Mouse (Mus musculus) stomach, postnatal 0 days (tissue): ENCODE results near the gene Ctr9. TPM values are rescaled to one million over a fixed set of nuclear protein-coding genes. Genes with fewer than 3 reads are reported as not detected.

Experiments used
- ATAC-seq: fragments of 200-750 bp; cut with Nextera tagmentation; 2 replicates; pipeline ENCODE4 v1.8.0; 2017; ENCODE audit not compliant: low FRiP score, low TSS enrichment
- DNase-seq: peaks from one replicate; pipeline ENCODE4 v3.0.0-alpha.2; 2016; ENCODE audit warnings: low spot score
- H3K27ac ChIP-seq: fragments of 300-500 bp; sonication (generic); replicated peaks from 2 replicates; pipeline ENCODE4 v1.5.1; 2014; ENCODE audit warnings: mild to moderate bottlenecking, control low read depth
- H3K27me3 ChIP-seq: fragments of 300-500 bp; sonication (generic); 2 replicates; pipeline ENCODE4 v1.6.1; 2014; ENCODE audit warnings: low read length; ENCODE audit not compliant: control insufficient read depth, insufficient read depth
- H3K36me3 ChIP-seq: fragments of 300-500 bp; sonication (generic); 2 replicates; pipeline ENCODE4 v1.6.1; 2014; ENCODE audit warnings: low read length, mixed read lengths; ENCODE audit not compliant: control insufficient read depth, insufficient read depth
- H3K4me1 ChIP-seq: fragments of 300-500 bp; sonication (generic); replicated peaks from 2 replicates; pipeline ENCODE4 v1.6.1; 2014; ENCODE audit warnings: antibody characterized with exemption; ENCODE audit not compliant: control insufficient read depth, insufficient read depth
- H3K4me2 ChIP-seq: fragments of 300-500 bp; sonication (generic); replicated peaks from 2 replicates; pipeline ENCODE4 v1.6.1; 2014; ENCODE audit warnings: low read depth, mild to moderate bottlenecking, control low read depth, moderate library complexity
- H3K4me3 ChIP-seq: fragments of 300-500 bp; sonication (generic); 2 replicates; pipeline ENCODE4 v1.5.1; 2014; ENCODE audit warnings: low read depth, low read length, control low read depth
- H3K9ac ChIP-seq: fragments of 300-500 bp; sonication (generic); 2 replicates; pipeline ENCODE4 v1.6.1; 2014; ENCODE audit warnings: mild to moderate bottlenecking, low read length, control low read depth, mixed read lengths
- H3K9me3 ChIP-seq: fragments of 300-500 bp; sonication (generic); 2 replicates; pipeline ENCODE4 v1.6.1; 2016; ENCODE audit warnings: low read length; ENCODE audit not compliant: control insufficient read depth
- CTCF ChIP-seq: IDR thresholded peaks from 2 replicates; pipeline ENCODE4 v1.5.1; 2016; ENCODE audit warnings: antibody characterized with exemption, low read depth, mild to moderate bottlenecking, moderate library complexity
- EP300 ChIP-seq: optimal IDR thresholded peaks from 2 replicates; pipeline ENCODE3; 2016; ENCODE audit warnings: antibody characterized with exemption
- WGBS: fragments of 180-500 bp; shearing (Covaris S2); extraction: QIAGEN DNeasy Blood & Tissue Kit; methylation state at CpG from one replicate; pipeline ENCODE4 v1.1.7; 2014; 5-methylcytosine and 5-hydroxymethylcytosine counted together
- polyA plus RNA-seq: library from polyadenylated mRNA; unstranded; fragments of >200 nt; fragmentation: Nextera tagmentation; extraction: Ambion mirVana; gene quantifications from 2 replicates; pipeline ENCODE4 v1.2.1, GENCODE M21; 2015

The Ctr9 gene
- polyA plus RNA-seq, 1 experiment from 2014 or later, result 26.4 TPM

GRCm38 (mm10) chr7:111069439-111070166 is 40.9 kb downstream of the Ctr9 start:
- Histone ChIP-seq H3K4me1 (no peaks in the 10 kb centered on the region), H3K9ac (no peak overlapping the region), H3K4me2 (no peak overlapping the region), H3K27me3 (no peaks in the 10 kb centered on the region), H3K4me3 (no peak overlapping the region), H3K9me3 (no peaks in the 10 kb centered on the region; the same call in 1 of the 2 replicates), H3K27ac (no peak overlapping the region), H3K36me3 (peaks cover 34% of the 10 kb centered on the region)
- no peak for TF ChIP-seq EP300
- no peak for TF ChIP-seq CTCF
- DNase-seq (no peak), ATAC-seq (peak; percentile 41)
- WGBS, result 90% methylated on average over 7 of the region's 7 CpGs

GRCm38 (mm10) chr7:111070167-111070496 is 41.4 kb downstream of the Ctr9 start:
- DNase-seq, result no peak
- H3K36me3 ChIP-seq, result peaks cover 40% of the 10 kb centered on the region
- H3K27me3 ChIP-seq, result no peaks in the 10 kb centered on the region
- no peak overlapping the region for H3K4me3 ChIP-seq
- H3K4me2 ChIP-seq, result no peak overlapping the region
- WGBS, result 95% methylated on average over 2 of the region's 2 CpGs
- peak; percentile 45 for ATAC-seq
- no peaks in the 10 kb centered on the region for H3K4me1 ChIP-seq
- TF ChIP-seq EP300 (no peak), CTCF (no peak)
- H3K9ac ChIP-seq, result no peak overlapping the region
- no peaks in the 10 kb centered on the region; the same call in 1 of the 2 replicates for H3K9me3 ChIP-seq
- no peak overlapping the region for H3K27ac ChIP-seq

- Histone ChIP-seq H3K9me3 (no peaks in the 10 kb centered on the region; the same call in 1 of the 2 replicates), H3K36me3 (peaks cover 51% of the 10 kb centered on the region), H3K27me3 (no peaks in the 10 kb centered on the region), H3K4me3 (no peak overlapping the region), H3K4me2 (no peak overlapping the region), H3K27ac (no peak overlapping the region), H3K4me1 (no peaks in the 10 kb centered on the region), H3K9ac (no peak overlapping the region)
- DNase-seq, result no peak
- TF ChIP-seq EP300 (no peak), CTCF (no peak)
- ATAC-seq, result no peak
- WGBS, result 88% methylated on average over 4 of the region's 4 CpGs
Observed at GRCm38 (mm10) chr7:111072410-111072809, 43.7 kb downstream of the Ctr9 start.

- H3K36me3 ChIP-seq, result peaks cover 51% of the 10 kb centered on the region
- 72% methylated on average over 4 of the region's 4 CpGs for whole genome bisulfite sequencing
- TF ChIP-seq CTCF, result no peak
- TF ChIP-seq EP300, result no peak
- H3K4me3 ChIP-seq, result no peak overlapping the region
- H3K4me1 ChIP-seq, result 0 out of 2 replicates have a peak, but pooled peaks cover under 1% of the 10 kb centered on the region
- no peaks in the 10 kb centered on the region for H3K9me3 ChIP-seq
- H3K9ac ChIP-seq, result no peak overlapping the region
- ATAC-seq, result no peak
- H3K27ac ChIP-seq, result no peak overlapping the region
- no peak for DNase-seq
- H3K4me2 ChIP-seq, result no peak overlapping the region
- H3K27me3 ChIP-seq, result no peaks in the 10 kb centered on the region
Observed at GRCm38 (mm10) chr7:111075288-111075687, 46.5 kb downstream of the Ctr9 start.

GRCm38 (mm10) chr7:111078271-111078670 is 49.5 kb downstream of the Ctr9 start:
- 93% methylated on average over 4 of the region's 4 CpGs for WGBS
- Histone ChIP-seq H3K36me3 (peaks cover 42% of the 10 kb centered on the region), H3K9ac (no peak overlapping the region), H3K27me3 (no peaks in the 10 kb centered on the region), H3K27ac (no peak overlapping the region), H3K4me1 (0 out of 2 replicates have a peak, but pooled peaks cover 3% of the 10 kb centered on the region), H3K4me3 (no peak overlapping the region), H3K4me2 (no peak overlapping the region), H3K9me3 (no peaks in the 10 kb centered on the region)
- ATAC-seq (no peak), DNase-seq (no peak)
- TF ChIP-seq CTCF (no peak), EP300 (no peak)

GRCm38 (mm10) chr7:111080026-111080425 is 51.3 kb downstream of the Ctr9 start:
- TF ChIP-seq EP300 (no peak), CTCF (no peak)
- no peak for DNase-seq
- 80% methylated on average over 8 of the region's 8 CpGs for WGBS
- Histone ChIP-seq H3K4me1 (0 out of 2 replicates have a peak, but pooled peaks cover 3% of the 10 kb centered on the region), H3K4me3 (no peak overlapping the region), H3K9ac (no peak overlapping the region), H3K27me3 (no peaks in the 10 kb centered on the region), H3K4me2 (no peak overlapping the region; the same call in 1 of the 2 replicates), H3K36me3 (peaks cover 30% of the 10 kb centered on the region), H3K27ac (no peak overlapping the region), H3K9me3 (no peaks in the 10 kb centered on the region)
- no peak for ATAC-seq
